Mouse (Mus musculus): ENCODE measurements around the gene Agtr1b. TPM values are rescaled to one million over a fixed set of nuclear protein-coding genes. Genes with fewer than 3 reads are reported as not detected.

Gene Agtr1b
- polyA plus RNA-seq, 1 experiment from 2014 or later: not detected

- 90% methylated on average over 2 of the region's 2 CpGs for WGBS
- H3K4me2 ChIP-seq: no peak overlapping the region
- H3K27me3 ChIP-seq: no peaks in the 10 kb centered on the region
- H3K27ac ChIP-seq: no peak overlapping the region
- no peak for ATAC-seq (ENCODE audit: low FRiP score)
- H3K9ac ChIP-seq: no peak overlapping the region
- no peaks in the 10 kb centered on the region for H3K9me3 ChIP-seq
- no peaks in the 10 kb centered on the region for H3K36me3 ChIP-seq (replicated peaks)
- no peaks in the 10 kb centered on the region for H3K4me1 ChIP-seq
- no peak overlapping the region for H3K4me3 ChIP-seq (replicated peaks)
These were observed 78.2 kb downstream of the Agtr1b start for GRCm38 (mm10) chr3:20288761-20289160.

DNA sequence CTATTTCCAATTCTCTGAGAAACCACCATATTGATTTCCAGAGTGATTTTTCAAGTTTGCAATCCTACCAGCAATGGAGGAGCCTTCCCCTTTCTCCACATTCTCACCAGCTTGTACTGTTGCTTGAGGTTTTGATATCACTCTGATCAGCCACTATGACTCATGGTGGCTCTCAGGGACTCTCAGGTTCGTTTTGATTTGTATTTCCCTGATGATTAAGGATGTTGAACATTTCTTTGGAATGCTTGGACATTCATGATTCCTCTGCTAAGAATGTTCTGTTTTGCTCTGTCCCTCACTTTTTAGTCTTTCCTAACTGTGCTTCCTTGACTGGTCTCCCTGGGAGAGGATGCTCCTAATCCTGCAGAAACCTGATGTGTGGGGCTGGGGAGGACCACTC, 85.2 kb downstream of the Agtr1b start:
- Histone ChIP-seq H3K9ac (no peak overlapping the region), H3K4me3 (replicated peaks) (no peak overlapping the region), H3K4me1 (no peaks in the 10 kb centered on the region), H3K27ac (no peak overlapping the region), H3K9me3 (no peaks in the 10 kb centered on the region), H3K27me3 (no peaks in the 10 kb centered on the region), H3K36me3 (replicated peaks) (no peaks in the 10 kb centered on the region), H3K4me2 (no peak overlapping the region)
- ATAC-seq (ENCODE audit: low FRiP score): no peak
- WGBS: 72% methylated on average over 1 of the region's 1 CpGs

DNA sequence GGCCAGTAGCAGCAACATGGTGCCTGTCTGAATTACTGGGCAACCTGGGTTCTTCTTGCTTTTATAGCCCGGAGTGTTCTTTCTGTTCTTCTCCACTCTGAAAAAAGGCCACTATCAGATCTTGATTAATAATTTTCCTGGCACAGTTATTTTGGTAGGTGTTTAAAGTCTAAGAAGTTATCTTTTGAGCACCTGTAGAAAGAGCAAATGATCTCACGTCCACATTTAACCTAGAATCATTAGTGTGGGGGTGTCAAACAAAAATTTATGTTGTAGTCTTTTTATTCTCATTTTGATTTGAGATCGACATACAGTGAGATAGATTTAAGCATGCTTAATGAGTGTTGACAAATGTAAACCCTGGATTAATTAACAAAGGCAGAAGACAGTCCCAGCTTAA, 91.3 kb downstream of the Agtr1b start, which contains the start of gene Cpb1:
Cpb1 (minus strand) TSS at position 101 of the 400 bp plus-strand sequence.
- Histone ChIP-seq H3K9ac (no peak within 1 kb of the TSS), H3K4me1 (no peaks in the 10 kb centered on the region), H3K27me3 (no peaks in the 10 kb centered on the region), H3K4me3 (replicated peaks) (no peak within 1 kb of the TSS), H3K4me2 (no peak within 1 kb of the TSS), H3K27ac (no peak within 1 kb of the TSS), H3K9me3 (no peaks in the 10 kb centered on the region), H3K36me3 (replicated peaks) (no peaks in the 10 kb centered on the region)
- no peak for ATAC-seq (ENCODE audit: low FRiP score)
- WGBS: 88% methylated on average over 3 of the region's 3 CpGs

Other genes starting within 250 kb of the Agtr1b start
- gene Gyg, start 211.9 kb downstream of the Agtr1b start, polyA plus RNA-seq (2016; fragmentation: Nextera tagmentation; extraction: Ambion mirVana): 23.8 and 26.5 TPM in 2 replicates
- gene Cpa3, start 125.0 kb downstream of the Agtr1b start, polyA plus RNA-seq (2016; fragmentation: Nextera tagmentation; extraction: Ambion mirVana): 0.40 and 0.56 TPM in 2 replicates
- not detected in 2 replicates for gene Cpb1, start 91.4 kb downstream of the Agtr1b start, polyA plus RNA-seq (2016; fragmentation: Nextera tagmentation; extraction: Ambion mirVana)